ENCODE assay signal across 15 mouse cellular contexts in genomic region chr19:43921410-43921809, GRCm38 (mm10). TPM values are rescaled to one million over a fixed set of nuclear protein-coding genes. Genes with fewer than 3 reads are reported as not detected.
DNase-seq lines count a peak whose midpoint lies in the region; ATAC-seq and TF ChIP-seq lines count a peak whose summit lies in the region.
"Had no signal": no experiment of that assay in that cellular context is flagged by ENCODE, and none has a peak within 500 bp of the region (broad histone marks: within the 10 kb centered on the region; RNA-seq: fewer than 3 reads in every experiment).

No protein-coding gene starts in this region.

- H3K4me1 ChIP-seq in heart, embryonic 15.5 days (replicated peaks), result peaks cover 36% of the 10 kb centered on the region
- peaks cover 25% of the 10 kb centered on the region for H3K4me1 ChIP-seq in brown adipose tissue, adult 24 weeks (ENCODE audit: control insufficient read depth, insufficient read depth, insufficient read length, low read length)
- H3K4me1 ChIP-seq in liver, embryonic 16.5 days (ENCODE audit: control insufficient read depth, low read depth, low read length), result peaks cover 8% of the 10 kb centered on the region
- H3K4me1 ChIP-seq in hindbrain, postnatal 0 days (ENCODE audit: insufficient read depth, low read length), result no peaks in the 10 kb centered on the region; the same call in 1 of the 2 replicates
- peaks cover 7% of the 10 kb centered on the region for H3K4me1 ChIP-seq in hindbrain, embryonic 12.5 days

- H3K9me3 ChIP-seq in heart, embryonic 15.5 days (replicated peaks), result no peaks in the 10 kb centered on the region
- no peaks in the 10 kb centered on the region for H3K9me3 ChIP-seq in liver, embryonic 16.5 days (replicated peaks; ENCODE audit: control insufficient read depth, low read length)
- H3K9me3 ChIP-seq in hindbrain, postnatal 0 days (ENCODE audit: low read length), result no peaks in the 10 kb centered on the region
- H3K9me3 ChIP-seq in hindbrain, embryonic 12.5 days (replicated peaks), result peaks cover 4% of the 10 kb centered on the region; the same call in 1 of the 2 replicates

- 47% methylated on average over 13 of the region's 13 CpGs for WGBS in heart, embryonic 15.5 days
- 25% methylated on average over 13 of the region's 13 CpGs for WGBS in liver, embryonic 16.5 days (ENCODE audit: insufficient replicate concordance)
- WGBS in hindbrain, postnatal 0 days, result 70% methylated on average over 13 of the region's 13 CpGs
- 59% methylated on average over 13 of the region's 13 CpGs for WGBS in hindbrain, embryonic 12.5 days

- ATAC-seq in heart, embryonic 15.5 days (replicated peaks; ENCODE audit: insufficient number of reproducible peaks, insufficient read depth, low FRiP score, low read depth), result no peak
- no peak for ATAC-seq in liver, embryonic 16.5 days (ENCODE audit: low read depth)
- ATAC-seq in hindbrain, postnatal 0 days, result no peak
- ATAC-seq in hindbrain, embryonic 12.5 days (ENCODE audit: low FRiP score), result no peak
- ATAC-seq: forebrain, embryonic 14.5 days had no signal

- H3K9ac ChIP-seq in heart, embryonic 15.5 days, result no peak overlapping the region
- H3K9ac ChIP-seq in liver, embryonic 16.5 days (ENCODE audit: low read depth, low read length), result no peak overlapping the region
- H3K9ac ChIP-seq in hindbrain, postnatal 0 days (replicated peaks; ENCODE audit: low read length), result no peak overlapping the region
- H3K9ac ChIP-seq in hindbrain, embryonic 12.5 days, result no peak overlapping the region
- H3K9ac ChIP-seq: lung, embryonic 14.5 days had no signal

- H3K36me3 ChIP-seq in heart, embryonic 15.5 days, result peaks cover 4% of the 10 kb centered on the region; the same call in 1 of the 2 replicates
- H3K36me3 ChIP-seq in liver, embryonic 16.5 days (ENCODE audit: control insufficient read depth, insufficient read depth), result no peaks in the 10 kb centered on the region
- H3K36me3 ChIP-seq in hindbrain, postnatal 0 days (ENCODE audit: insufficient read depth, low read length), result no peaks in the 10 kb centered on the region
- H3K36me3 ChIP-seq in hindbrain, embryonic 12.5 days, result no peaks in the 10 kb centered on the region

- no peak overlapping the region for H3K27ac ChIP-seq in heart, embryonic 15.5 days
- H3K27ac ChIP-seq in brown adipose tissue, adult 24 weeks (replicated peaks; ENCODE audit: low read depth, low read length), result no peak overlapping the region
- no peak overlapping the region for H3K27ac ChIP-seq in liver, embryonic 16.5 days (ENCODE audit: low read length)
- no peak overlapping the region for H3K27ac ChIP-seq in hindbrain, postnatal 0 days
- no peak overlapping the region for H3K27ac ChIP-seq in hindbrain, embryonic 12.5 days

- peak overlapping the region; percentile 52 for H3K4me2 ChIP-seq in heart, embryonic 15.5 days
- H3K4me2 ChIP-seq in liver, embryonic 16.5 days (ENCODE audit: low read depth, low read length), result peak overlapping the region; percentile 30
- H3K4me2 ChIP-seq in hindbrain, postnatal 0 days (ENCODE audit: low read depth, low read length), result no peak overlapping the region
- no peak overlapping the region for H3K4me2 ChIP-seq in hindbrain, embryonic 12.5 days (replicated peaks)

- no peak for DNase-seq in heart, adult 11 months
- DNase-seq in CD4-positive, CD25-positive, alpha-beta regulatory T cell, adult 2 months (ENCODE audit: low read depth, low spot score), result peak; percentile 61
- no peak for DNase-seq in hindbrain, postnatal 0 days (ENCODE audit: low spot score)
- DNase-seq in left cerebral cortex, adult 9 months (ENCODE audit: low spot score in 2 of 2), result no peak
- DNase-seq: cerebellum, adult 11 months; embryo, embryonic 11 days; gastrocnemius, postnatal 36 days; kidney, adult 8-10 months; layer of hippocampus, postnatal 36 days; lung, embryonic 14.5 days had no signal

- H3K27me3 ChIP-seq in heart, embryonic 15.5 days, result no peaks in the 10 kb centered on the region
- H3K27me3 ChIP-seq in liver, embryonic 16.5 days (ENCODE audit: control insufficient read depth, insufficient read depth, low read depth, low read length), result no peaks in the 10 kb centered on the region
- H3K27me3 ChIP-seq in hindbrain, postnatal 0 days (ENCODE audit: insufficient read depth, low read length), result no peaks in the 10 kb centered on the region
- H3K27me3 ChIP-seq in hindbrain, embryonic 12.5 days, result no peaks in the 10 kb centered on the region

- H3K4me3 ChIP-seq in heart, embryonic 15.5 days, result no peak overlapping the region
- peak overlapping the region; percentile 45 for H3K4me3 ChIP-seq in brown adipose tissue, adult 24 weeks (ENCODE audit: insufficient read depth, low read depth, low read length)
- H3K4me3 ChIP-seq in liver, embryonic 16.5 days (ENCODE audit: low read depth, low read length), result no peak overlapping the region
- H3K4me3 ChIP-seq in hindbrain, postnatal 0 days (ENCODE audit: low read length), result no peak overlapping the region
- H3K4me3 ChIP-seq in hindbrain, embryonic 12.5 days, result no peak overlapping the region

- no peak for TF ChIP-seq CTCF in hindbrain, postnatal 0 days (IDR thresholded peaks at IDR 0.05; ENCODE audit: low read depth)

RNA-seq across cellular contexts. Expression of gene Dnmbp, which starts 18.6 kb away (rescaled TPM):
- polyA plus RNA-seq in heart, embryonic 15.5 days (2015; fragmentation: Nextera tagmentation; extraction: Ambion mirVana), result 8.5 and 11.1 TPM in 2 replicates
- polyA plus RNA-seq in brown adipose tissue, adult 24 weeks (2012; ENCODE audit: insufficient read depth, insufficient read length, missing spikeins), result 4.5 and 4.7 TPM in 2 replicates
- 2.8 and 3.2 TPM in 2 replicates for polyA plus RNA-seq in liver, embryonic 16.5 days (2015; fragmentation: Nextera tagmentation; extraction: Ambion mirVana)
- total RNA-seq in hindbrain, postnatal 0 days (2014; rRNA removed), result 12.8 and 13.3 TPM in 2 replicates
- 6.5 and 7.1 TPM in 2 replicates for polyA plus RNA-seq in hindbrain, postnatal 0 days (2015; fragmentation: Nextera tagmentation; extraction: Ambion mirVana)
- 14.5 and 16.9 TPM in 2 replicates for polyA plus RNA-seq in hindbrain, embryonic 12.5 days (2016; fragmentation: Nextera tagmentation; extraction: Ambion mirVana)

Comparison
In these comparisons a context has a peak if more than half of its experiments do, and no peak if none do; other contexts are left out.
1. H3K4me2 ChIP-seq: peak in heart, embryonic 15.5 days (single experiment) and liver, embryonic 16.5 days (single experiment); none in hindbrain, postnatal 0 days (single experiment) and hindbrain, embryonic 12.5 days (single experiment).